Mouse (Mus musculus): ENCODE data around the gene Trim37. TPM values are rescaled to one million over a fixed set of nuclear protein-coding genes. Genes with fewer than 3 reads are reported as not detected.
A peak's percentile ranks its signal among the peaks of the same experiment; 100 is the strongest.

Trim37 gene
- polyA plus RNA-seq, 1 experiment, result 6.3 TPM

- no peak for TF ChIP-seq GATA1 (IDR thresholded peaks at IDR 0.05; ENCODE audit: borderline replicate concordance, low read length)
- no peak for TF ChIP-seq FLI1 (IDR thresholded peaks at IDR 0.05; ENCODE audit: low read length)
- peaks cover 25% of the 10 kb centered on the region; the same call in 1 of the 2 replicates for H3K4me1 ChIP-seq
- H3K36me3 ChIP-seq (replicated peaks; ENCODE audit: low read length), result peaks cover 46% of the 10 kb centered on the region
- H3K4me3 ChIP-seq (replicated peaks), result peak overlapping the region; percentile 97
- H3K9me3 ChIP-seq, result no peaks in the 10 kb centered on the region
- no peaks in the 10 kb centered on the region for H3K27me3 ChIP-seq (replicated peaks)
Observed at GRCm38 (mm10) chr11:87110172-87110909, 16.5 kb upstream of the Trim37 start.

GRCm38 (mm10) chr11:87121864-87122263, 5.0 kb upstream of the Trim37 start:
- H3K36me3 ChIP-seq (replicated peaks; ENCODE audit: low read length), result peaks cover 72% of the 10 kb centered on the region
- H3K4me1 ChIP-seq, result peaks cover 11% of the 10 kb centered on the region; the same call in 1 of the 2 replicates
- H3K9me3 ChIP-seq, result no peaks in the 10 kb centered on the region
- no peak overlapping the region for H3K4me3 ChIP-seq (replicated peaks)
- H3K27me3 ChIP-seq (replicated peaks), result no peaks in the 10 kb centered on the region
- TF ChIP-seq FLI1 (IDR thresholded peaks at IDR 0.05; ENCODE audit: low read length) (no peak), GATA1 (IDR thresholded peaks at IDR 0.05; ENCODE audit: borderline replicate concordance, low read length) (no peak)

- TF ChIP-seq FLI1 (IDR thresholded peaks at IDR 0.05; ENCODE audit: low read length) (no peak), GATA1 (IDR thresholded peaks at IDR 0.05; ENCODE audit: borderline replicate concordance, low read length) (no peak)
- Histone ChIP-seq H3K9me3 (no peaks in the 10 kb centered on the region), H3K36me3 (replicated peaks; ENCODE audit: low read length) (peaks cover 43% of the 10 kb centered on the region), H3K4me1 (peaks cover 24% of the 10 kb centered on the region), H3K4me3 (replicated peaks) (no peak overlapping the region), H3K27me3 (replicated peaks) (no peaks in the 10 kb centered on the region)
Observed at GRCm38 (mm10) chr11:87125562-87125961, 1.3 kb upstream of the Trim37 start.

- H3K4me1 ChIP-seq, result peaks cover 24% of the 10 kb centered on the region
- H3K36me3 ChIP-seq (replicated peaks; ENCODE audit: low read length), result peaks cover 42% of the 10 kb centered on the region
- TF ChIP-seq FLI1 (IDR thresholded peaks at IDR 0.05; ENCODE audit: low read length) (no peak), GATA1 (IDR thresholded peaks at IDR 0.05; ENCODE audit: borderline replicate concordance, low read length) (no peak)
- H3K9me3 ChIP-seq, result no peaks in the 10 kb centered on the region
- H3K27me3 ChIP-seq (replicated peaks), result no peaks in the 10 kb centered on the region
- H3K4me3 ChIP-seq (replicated peaks), result peak overlapping the region; percentile 97
Observed at GRCm38 (mm10) chr11:87126281-87126823, 525 bp upstream of the Trim37 start.

- TF ChIP-seq GATA1 (IDR thresholded peaks at IDR 0.05; ENCODE audit: borderline replicate concordance, low read length), result no peak
- no peak for TF ChIP-seq FLI1 (IDR thresholded peaks at IDR 0.05; ENCODE audit: low read length)
- peaks cover 29% of the 10 kb centered on the region for H3K36me3 ChIP-seq (replicated peaks; ENCODE audit: low read length)
Observed at GRCm38 (mm10) chr11:87136233-87136632, 9.4 kb downstream of the Trim37 start.

GRCm38 (mm10) chr11:87158012-87158411, 31.1 kb downstream of the Trim37 start:
- Histone ChIP-seq H3K9me3 (no peaks in the 10 kb centered on the region), H3K4me3 (replicated peaks) (no peak overlapping the region), H3K27me3 (replicated peaks) (no peaks in the 10 kb centered on the region), H3K4me1 (peaks cover 11% of the 10 kb centered on the region), H3K36me3 (replicated peaks; ENCODE audit: low read length) (peaks cover 33% of the 10 kb centered on the region)
- TF ChIP-seq GATA1 (IDR thresholded peaks at IDR 0.05; ENCODE audit: borderline replicate concordance, low read length) (no peak), FLI1 (IDR thresholded peaks at IDR 0.05; ENCODE audit: low read length) (no peak)

More at GRCm38 (mm10) chr11:87136233-87136632, 9.4 kb downstream of the Trim37 start:
- H3K4me1 ChIP-seq, result peaks cover 9% of the 10 kb centered on the region
- no peaks in the 10 kb centered on the region for H3K27me3 ChIP-seq (replicated peaks)
- H3K4me3 ChIP-seq (replicated peaks), result no peak overlapping the region
- H3K9me3 ChIP-seq, result no peaks in the 10 kb centered on the region

- Histone ChIP-seq H3K4me3 (replicated peaks) (no peak overlapping the region), H3K27me3 (replicated peaks) (no peaks in the 10 kb centered on the region), H3K9me3 (no peaks in the 10 kb centered on the region), H3K36me3 (replicated peaks; ENCODE audit: low read length) (peaks cover 61% of the 10 kb centered on the region), H3K4me1 (peaks cover 11% of the 10 kb centered on the region)
- TF ChIP-seq FLI1 (IDR thresholded peaks at IDR 0.05; ENCODE audit: low read length) (no peak), GATA1 (IDR thresholded peaks at IDR 0.05; ENCODE audit: borderline replicate concordance, low read length) (no peak)
Observed at GRCm38 (mm10) chr11:87162687-87163086, 35.8 kb downstream of the Trim37 start.

GRCm38 (mm10) chr11:87163751-87164150, 36.9 kb downstream of the Trim37 start:
- TF ChIP-seq GATA1 (IDR thresholded peaks at IDR 0.05; ENCODE audit: borderline replicate concordance, low read length) (no peak), FLI1 (IDR thresholded peaks at IDR 0.05; ENCODE audit: low read length) (no peak)
- Histone ChIP-seq H3K4me3 (replicated peaks) (no peak overlapping the region), H3K36me3 (replicated peaks; ENCODE audit: low read length) (peaks cover 67% of the 10 kb centered on the region)

GRCm38 (mm10) chr11:87173625-87174024, 46.7 kb downstream of the Trim37 start:
- no peaks in the 10 kb centered on the region for H3K27me3 ChIP-seq (replicated peaks)
- peaks cover 44% of the 10 kb centered on the region for H3K36me3 ChIP-seq (replicated peaks; ENCODE audit: low read length)
- H3K4me3 ChIP-seq (replicated peaks), result no peak overlapping the region
- H3K9me3 ChIP-seq, result peaks cover 3% of the 10 kb centered on the region; the same call in 1 of the 2 replicates
- TF ChIP-seq GATA1 (IDR thresholded peaks at IDR 0.05; ENCODE audit: borderline replicate concordance, low read length), result no peak
- TF ChIP-seq FLI1 (IDR thresholded peaks at IDR 0.05; ENCODE audit: low read length), result no peak
- peaks cover 6% of the 10 kb centered on the region for H3K4me1 ChIP-seq

More at GRCm38 (mm10) chr11:87163751-87164150, 36.9 kb downstream of the Trim37 start:
- H3K9me3 ChIP-seq, result no peaks in the 10 kb centered on the region
- no peaks in the 10 kb centered on the region for H3K27me3 ChIP-seq (replicated peaks)
- peaks cover 11% of the 10 kb centered on the region for H3K4me1 ChIP-seq

- Histone ChIP-seq H3K27me3 (replicated peaks) (no peaks in the 10 kb centered on the region), H3K36me3 (replicated peaks; ENCODE audit: low read length) (peaks cover 39% of the 10 kb centered on the region), H3K9me3 (no peaks in the 10 kb centered on the region), H3K4me1 (peaks cover 6% of the 10 kb centered on the region), H3K4me3 (replicated peaks) (no peak overlapping the region)
- TF ChIP-seq FLI1 (IDR thresholded peaks at IDR 0.05; ENCODE audit: low read length) (no peak), GATA1 (IDR thresholded peaks at IDR 0.05; ENCODE audit: borderline replicate concordance, low read length) (no peak)
Observed at GRCm38 (mm10) chr11:87175031-87175430, 48.2 kb downstream of the Trim37 start.
